Comparison of ENCODE assay signal across 22 mouse cellular contexts in the genomic region with DNA sequence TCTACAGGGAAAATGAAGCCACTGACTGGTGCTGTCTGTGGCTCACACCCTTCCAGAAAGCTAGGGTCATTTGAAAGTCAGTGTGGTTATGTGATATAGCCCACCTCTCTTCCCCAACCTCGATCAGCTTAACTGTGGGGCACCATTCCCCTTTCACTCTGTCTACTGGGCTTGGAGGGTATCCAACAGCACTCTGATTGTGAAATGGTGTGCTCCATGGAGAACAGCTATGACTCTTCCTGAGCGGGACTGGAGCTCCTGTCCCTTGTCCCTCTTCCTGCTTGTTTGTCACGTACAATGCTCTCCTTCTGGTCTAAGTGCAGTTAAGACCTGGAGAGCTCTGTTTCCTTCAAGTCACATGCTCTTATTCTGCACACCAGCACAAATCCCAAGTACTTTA. TPM values are rescaled to one million over a fixed set of nuclear protein-coding genes. Genes with fewer than 3 reads are reported as not detected.
DNase-seq lines count a peak whose midpoint lies in the region; ATAC-seq and TF ChIP-seq lines count a peak whose summit lies in the region.
"Had no signal": no experiment of that assay in that cellular context is flagged by ENCODE, and none has a peak within 500 bp of the region (broad histone marks: within the 10 kb centered on the region; RNA-seq: fewer than 3 reads in every experiment).

No protein-coding gene starts in this region.

- H3K36me3 ChIP-seq in liver, adult 2 months (ENCODE audit: control insufficient read depth, insufficient read depth, low read length): peaks cover 51% of the 10 kb centered on the region
- peaks cover 39% of the 10 kb centered on the region for H3K36me3 ChIP-seq in liver, embryonic 11.5 days (ENCODE audit: control insufficient read depth, insufficient read depth, low read length)
- H3K36me3 ChIP-seq in lung, embryonic 15.5 days: peaks cover 60% of the 10 kb centered on the region

- H3K4me3 ChIP-seq in liver, adult 2 months (ENCODE audit: insufficient read depth, low read depth, low read length): no peak overlapping the region
- H3K4me3 ChIP-seq in liver, embryonic 11.5 days (ENCODE audit: low read depth, low read length): no peak overlapping the region
- no peak overlapping the region for H3K4me3 ChIP-seq in lung, embryonic 15.5 days
- H3K4me3 ChIP-seq: forebrain, embryonic 12.5 days; hindbrain, embryonic 13.5 days; left cerebral cortex, adult 2 months; midbrain, embryonic 13.5 days; neural tube, embryonic 15.5 days had no signal

- no peak overlapping the region for H3K9ac ChIP-seq in liver, adult 2 months (ENCODE audit: low read depth, low read length)
- no peak overlapping the region for H3K9ac ChIP-seq in liver, embryonic 11.5 days (ENCODE audit: low read depth, low read length)
- H3K9ac ChIP-seq in lung, embryonic 15.5 days: no peak overlapping the region
- H3K9ac ChIP-seq: forebrain, embryonic 12.5 days; hindbrain, embryonic 13.5 days; midbrain, embryonic 13.5 days; neural tube, embryonic 15.5 days had no signal

- no peaks in the 10 kb centered on the region for H3K9me3 ChIP-seq in liver, embryonic 11.5 days (ENCODE audit: control insufficient read depth, low read length)
- no peaks in the 10 kb centered on the region for H3K9me3 ChIP-seq in lung, embryonic 15.5 days
- H3K9me3 ChIP-seq: forebrain, embryonic 12.5 days; hindbrain, embryonic 13.5 days; midbrain, embryonic 13.5 days; neural tube, embryonic 15.5 days had no signal

- no peak overlapping the region for H3K4me2 ChIP-seq in liver, embryonic 11.5 days
- H3K4me2 ChIP-seq in lung, embryonic 15.5 days: no peak overlapping the region
- H3K4me2 ChIP-seq: forebrain, embryonic 12.5 days; hindbrain, embryonic 13.5 days; midbrain, embryonic 13.5 days; neural tube, embryonic 15.5 days had no signal

- no peak for TF ChIP-seq CTCF in liver, adult 2 months (IDR thresholded peaks at IDR 0.05; ENCODE audit: low read depth, low read length)

- H3K4me1 ChIP-seq in liver, adult 2 months (ENCODE audit: control insufficient read depth, insufficient read depth, low read length): peaks cover 5% of the 10 kb centered on the region; the same call in 1 of the 2 replicates
- peaks cover 16% of the 10 kb centered on the region for H3K4me1 ChIP-seq in liver, embryonic 11.5 days (replicated peaks; ENCODE audit: control insufficient read depth, insufficient read depth, low read length)
- H3K4me1 ChIP-seq in lung, embryonic 15.5 days: peaks cover 15% of the 10 kb centered on the region

- no peak for TF ChIP-seq POLR2A in liver, adult 2 months (IDR thresholded peaks at IDR 0.05; ENCODE audit: extremely low read depth, insufficient read depth, low read length)

- 8% methylated on average over 3 of the region's 3 CpGs for WGBS in liver, adult 2 months
- WGBS in liver, embryonic 11.5 days: 88% methylated on average over 3 of the region's 3 CpGs
- WGBS in lung, embryonic 15.5 days: 54% methylated on average over 3 of the region's 3 CpGs

- no peak overlapping the region for H3K27ac ChIP-seq in liver, adult 2 months (replicated peaks; ENCODE audit: insufficient read depth, low read depth, low read length)
- H3K27ac ChIP-seq in liver, embryonic 11.5 days (ENCODE audit: low read depth, low read length): no peak overlapping the region
- H3K27ac ChIP-seq in lung, embryonic 15.5 days: peak overlapping the region; percentile 63
- H3K27ac ChIP-seq: forebrain, embryonic 12.5 days; hindbrain, embryonic 13.5 days; kidney, postnatal 0 days; left cerebral cortex, adult 2 months; midbrain, embryonic 13.5 days; neural tube, embryonic 15.5 days had no signal

- H3K27me3 ChIP-seq in liver, adult 2 months (ENCODE audit: control insufficient read depth, insufficient read depth, low read length): no peaks in the 10 kb centered on the region
- H3K27me3 ChIP-seq in liver, embryonic 11.5 days (replicated peaks; ENCODE audit: control insufficient read depth, insufficient read depth, low read length): no peaks in the 10 kb centered on the region
- no peaks in the 10 kb centered on the region for H3K27me3 ChIP-seq in lung, embryonic 15.5 days
- H3K27me3 ChIP-seq: forebrain, embryonic 12.5 days; hindbrain, embryonic 13.5 days; midbrain, embryonic 13.5 days; neural tube, embryonic 15.5 days had no signal

- no peaks in the 10 kb centered on the region for H3K79me2 ChIP-seq in liver, adult 2 months (ENCODE audit: control insufficient read depth, insufficient read depth, low read length)

- DNase-seq in adrenal gland, postnatal 10 days: peak; percentile 62
- DNase-seq in adrenal gland, adult 8-10 months: no peak
- peak; percentile 47 for DNase-seq in liver, adult 2 months (ENCODE audit: extremely low read depth, low read depth, low spot score)
- no peak for DNase-seq in liver, embryonic 11.5 days (ENCODE audit: low spot score)
- DNase-seq in spleen, postnatal 10 days (ENCODE audit: low spot score in 2 of 2): no peak
- DNase-seq in c-Kit-positive CD71-positive TER-119-positive erythroid progenitor cells, embryonic 14.5 days (ENCODE audit: low spot score): no peak
- no peak for DNase-seq in right cerebral cortex, adult 2 months (ENCODE audit: low spot score in 2 of 2)
- DNase-seq: cerebellum, postnatal 36 days; gastrocnemius, postnatal 25 days; thymus, postnatal 4 days had no signal

- ATAC-seq in liver, embryonic 11.5 days (replicated peaks; ENCODE audit: low FRiP score): no peak
- ATAC-seq in lung, embryonic 15.5 days (ENCODE audit: borderline replicate concordance, extremely low read depth, low FRiP score, low TSS enrichment): peak; percentile 43
- ATAC-seq: midbrain, embryonic 13.5 days had no signal

RNA-seq across cellular contexts. Expression of gene Isca1, which starts 5.6 kb away (rescaled TPM):
- 100 to 1,000 TPM; 127 to 142 TPM for total RNA-seq in adrenal gland, postnatal 10 days (2021)
- total RNA-seq in adrenal gland, adult 8-10 months (2022): 10 to 100 TPM; 66.6 to 87.4 (median 84.9) TPM
- 32.4 and 38.9 TPM in 2 replicates for total RNA-seq in liver, adult 2 months (2014; rRNA removed)
- polyA plus RNA-seq in liver, adult 2 months (2012; rRNA removed): 52.8 and 56.9 TPM in 2 replicates
- 173 and 181 TPM in 2 replicates for polyA plus RNA-seq in liver, embryonic 11.5 days (2014; fragmentation: Nextera tagmentation; extraction: Ambion mirVana)
- polyA plus RNA-seq in lung, embryonic 15.5 days (2015; fragmentation: Nextera tagmentation; extraction: Ambion mirVana): 123 and 140 TPM in 2 replicates

RNA-seq across cellular contexts. Expression of gene Gm49354, which starts 6.9 kb away (rescaled TPM):
- total RNA-seq in adrenal gland, postnatal 10 days (2021): not detected
- not detected for total RNA-seq in adrenal gland, adult 8-10 months (2022)
- total RNA-seq in liver, adult 2 months (2014; rRNA removed): not detected in 2 replicates
- not detected in 2 replicates for polyA plus RNA-seq in liver, adult 2 months (2012; rRNA removed)
- not detected in 2 replicates for polyA plus RNA-seq in liver, embryonic 11.5 days (2014; fragmentation: Nextera tagmentation; extraction: Ambion mirVana)
- polyA plus RNA-seq in lung, embryonic 15.5 days (2015; fragmentation: Nextera tagmentation; extraction: Ambion mirVana): not detected in 2 replicates
- total RNA-seq: gastrocnemius, postnatal 25 days; heart, adult 8-10 months; layer of hippocampus, adult 8-10 months; left cerebral cortex, adult 2 months; MEL had no signal
- polyA plus RNA-seq: forebrain, embryonic 12.5 days; hindbrain, embryonic 13.5 days; intestine, embryonic 14.5 days; kidney, postnatal 0 days; limb, embryonic 11.5 days; midbrain, embryonic 13.5 days; neural tube, embryonic 15.5 days had no signal

RNA-seq across cellular contexts. Expression of gene 1700014D04Rik, which starts 28.6 kb away (rescaled TPM):
- not detected for total RNA-seq in adrenal gland, postnatal 10 days (2021)
- total RNA-seq in adrenal gland, adult 8-10 months (2022): under 1 TPM in 2 of 4 experiments, not detected in 2; 0.09 to 0.48 TPM
- total RNA-seq in liver, adult 2 months (2014; rRNA removed): not detected in 2 replicates
- not detected in 2 replicates for polyA plus RNA-seq in liver, adult 2 months (2012; rRNA removed)
- not detected in 2 replicates for polyA plus RNA-seq in liver, embryonic 11.5 days (2014; fragmentation: Nextera tagmentation; extraction: Ambion mirVana)
- polyA plus RNA-seq in lung, embryonic 15.5 days (2015; fragmentation: Nextera tagmentation; extraction: Ambion mirVana): not detected in 2 replicates
- total RNA-seq: heart, adult 8-10 months; MEL had no signal
- polyA plus RNA-seq: hindbrain, embryonic 13.5 days; intestine, embryonic 14.5 days; kidney, postnatal 0 days; limb, embryonic 11.5 days had no signal

RNA-seq across cellular contexts. Expression of gene Spata31d1d, which starts 43.6 kb away (rescaled TPM):
- total RNA-seq in adrenal gland, postnatal 10 days (2021): not detected
- total RNA-seq in adrenal gland, adult 8-10 months (2022): not detected
- not detected in 2 replicates for total RNA-seq in liver, adult 2 months (2014; rRNA removed)
- polyA plus RNA-seq in liver, adult 2 months (2012; rRNA removed): not detected in 2 replicates
- not detected in 2 replicates for polyA plus RNA-seq in liver, embryonic 11.5 days (2014; fragmentation: Nextera tagmentation; extraction: Ambion mirVana)
- not detected in 2 replicates for polyA plus RNA-seq in lung, embryonic 15.5 days (2015; fragmentation: Nextera tagmentation; extraction: Ambion mirVana)
- total RNA-seq: gastrocnemius, postnatal 25 days; heart, adult 8-10 months; layer of hippocampus, adult 8-10 months; left cerebral cortex, adult 2 months; MEL had no signal
- polyA plus RNA-seq: forebrain, embryonic 12.5 days; hindbrain, embryonic 13.5 days; intestine, embryonic 14.5 days; kidney, postnatal 0 days; limb, embryonic 11.5 days; midbrain, embryonic 13.5 days; neural tube, embryonic 15.5 days had no signal

RNA-seq across cellular contexts. Expression of gene Tut7, which starts 47.8 kb away (rescaled TPM):
- total RNA-seq in adrenal gland, postnatal 10 days (2021): 10 to 100 TPM; 66.8 to 71.2 TPM
- 10 to 100 TPM; 68.7 to 86.7 (median 74.9) TPM for total RNA-seq in adrenal gland, adult 8-10 months (2022)
- total RNA-seq in liver, adult 2 months (2014; rRNA removed): 54.2 and 56.9 TPM in 2 replicates
- polyA plus RNA-seq in liver, adult 2 months (2012; rRNA removed): 15.7 and 17.7 TPM in 2 replicates
- polyA plus RNA-seq in liver, embryonic 11.5 days (2014; fragmentation: Nextera tagmentation; extraction: Ambion mirVana): 68.2 and 69.5 TPM in 2 replicates
- polyA plus RNA-seq in lung, embryonic 15.5 days (2015; fragmentation: Nextera tagmentation; extraction: Ambion mirVana): 46.5 and 49.3 TPM in 2 replicates

Comparison
In these comparisons a context has a peak if more than half of its experiments do, and no peak if none do; other contexts are left out.
1. DNase-seq: peak in adrenal gland, postnatal 10 days (single experiment) and liver, adult 2 months (single experiment); none in adrenal gland, adult 8-10 months (single experiment), liver, embryonic 11.5 days (single experiment), spleen, postnatal 10 days (0 of 2), c-Kit-positive CD71-positive TER-119-positive erythroid progenitor cells, embryonic 14.5 days (single experiment) and right cerebral cortex, adult 2 months (0 of 2).